Mouse (Mus musculus) heart, postnatal 0 days (tissue): ENCODE results near the gene Nos1ap.

Experiments used
- CTCF ChIP-seq: IDR thresholded peaks from 2 replicates; pipeline ENCODE4 v1.5.1; 2016; ENCODE audit warnings: antibody characterized with exemption, control low read depth, low read depth
- EP300 ChIP-seq: IDR thresholded peaks from 2 replicates; pipeline ENCODE4 v1.6.1; 2016; ENCODE audit warnings: antibody characterized with exemption, low read depth

DNA sequence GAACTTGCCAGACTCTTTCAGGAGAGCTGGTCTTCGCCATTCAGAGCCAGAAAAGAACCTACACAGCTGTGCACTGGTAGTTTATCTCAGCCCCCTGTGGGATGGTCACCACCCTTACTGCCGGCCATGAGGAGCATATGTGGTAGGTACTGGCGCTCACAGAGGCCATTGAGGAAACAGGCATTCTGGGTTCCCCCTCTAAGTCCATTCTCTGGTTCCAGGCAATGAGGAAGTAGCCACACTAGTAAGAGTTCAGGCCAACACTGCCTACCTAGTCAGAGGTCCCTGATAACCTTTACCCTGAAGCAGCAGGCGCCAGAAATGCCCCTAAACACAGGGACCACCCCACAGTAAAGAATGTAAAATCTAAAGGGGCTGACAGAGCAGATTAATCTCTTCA lies 97.6 kb downstream of the Nos1ap start:
- TF ChIP-seq CTCF (no peak), EP300 (no peak)
